Mouse (Mus musculus) kidney, postnatal 0 days (tissue): ENCODE data around the gene Glrx2. TPM values are rescaled to one million over a fixed set of nuclear protein-coding genes. Genes with fewer than 3 reads are reported as not detected.

ENCODE experiments used
- ATAC-seq: fragments of 200-750 bp; cut with Nextera tagmentation; replicated peaks from 2 replicates; pipeline ENCODE4 v1.8.0; 2017; ENCODE audit warnings: low read depth, moderate number of reproducible peaks, moderate TSS enrichment, moderate library complexity; ENCODE audit not compliant: low FRiP score
- DNase-seq: peaks from one replicate; pipeline ENCODE4 v3.0.0-alpha.2; 2016; ENCODE audit warnings: low spot score
- H3K27ac ChIP-seq: fragments of 300-500 bp; sonication (generic); 2 replicates; pipeline ENCODE4 v1.5.1; 2014; ENCODE audit warnings: mild to moderate bottlenecking
- H3K27me3 ChIP-seq: fragments of 300-500 bp; sonication (generic); 2 replicates; pipeline ENCODE4 v1.6.1; 2014; ENCODE audit warnings: low read length, mixed read lengths; ENCODE audit not compliant: insufficient read depth
- H3K36me3 ChIP-seq: fragments of 300-500 bp; sonication (generic); 2 replicates; pipeline ENCODE4 v1.6.1; 2014; ENCODE audit warnings: low read length, mixed read lengths; ENCODE audit not compliant: insufficient read depth
- H3K4me1 ChIP-seq: fragments of 300-500 bp; sonication (generic); replicated peaks from 2 replicates; pipeline ENCODE4 v1.6.1; 2014; ENCODE audit warnings: antibody characterized with exemption, low read length, mixed read lengths; ENCODE audit not compliant: insufficient read depth
- H3K4me2 ChIP-seq: fragments of 300-500 bp; sonication (generic); 2 replicates; pipeline ENCODE4 v1.6.1; 2014; ENCODE audit warnings: mild to moderate bottlenecking, low read length, moderate library complexity, mixed read lengths
- H3K4me3 ChIP-seq: fragments of 300-500 bp; sonication (generic); replicated peaks from 2 replicates; pipeline ENCODE4 v1.5.1; 2014; ENCODE audit warnings: low read depth, low read length
- H3K9ac ChIP-seq: fragments of 300-500 bp; sonication (generic); 2 replicates; pipeline ENCODE4 v1.6.1; 2014; ENCODE audit warnings: low read depth, low read length
- H3K9me3 ChIP-seq: fragments of 300-500 bp; sonication (generic); replicated peaks from 2 replicates; pipeline ENCODE4 v1.6.1; 2016; ENCODE audit warnings: low read length, inconsistent platforms, mixed read lengths
- CTCF ChIP-seq: IDR thresholded peaks from 2 replicates; pipeline ENCODE4 v1.5.1; 2016; ENCODE audit warnings: antibody characterized with exemption, low read depth, mild to moderate bottlenecking, moderate library complexity
- WGBS: fragments of 180-500 bp; shearing (Covaris S2); extraction: QIAGEN DNeasy Blood & Tissue Kit; methylation state at CpG from one replicate; pipeline ENCODE4 v1.1.7; 2014; 5-methylcytosine and 5-hydroxymethylcytosine counted together
- polyA plus RNA-seq: library from polyadenylated mRNA; unstranded; fragments of >200 nt; fragmentation: Nextera tagmentation; extraction: Ambion mirVana; gene quantifications from 2 replicates; pipeline ENCODE4 v1.2.1, GENCODE M21; 2015

Glrx2 gene
- polyA plus RNA-seq, 1 experiment from 2014 or later: 121 TPM

DNA sequence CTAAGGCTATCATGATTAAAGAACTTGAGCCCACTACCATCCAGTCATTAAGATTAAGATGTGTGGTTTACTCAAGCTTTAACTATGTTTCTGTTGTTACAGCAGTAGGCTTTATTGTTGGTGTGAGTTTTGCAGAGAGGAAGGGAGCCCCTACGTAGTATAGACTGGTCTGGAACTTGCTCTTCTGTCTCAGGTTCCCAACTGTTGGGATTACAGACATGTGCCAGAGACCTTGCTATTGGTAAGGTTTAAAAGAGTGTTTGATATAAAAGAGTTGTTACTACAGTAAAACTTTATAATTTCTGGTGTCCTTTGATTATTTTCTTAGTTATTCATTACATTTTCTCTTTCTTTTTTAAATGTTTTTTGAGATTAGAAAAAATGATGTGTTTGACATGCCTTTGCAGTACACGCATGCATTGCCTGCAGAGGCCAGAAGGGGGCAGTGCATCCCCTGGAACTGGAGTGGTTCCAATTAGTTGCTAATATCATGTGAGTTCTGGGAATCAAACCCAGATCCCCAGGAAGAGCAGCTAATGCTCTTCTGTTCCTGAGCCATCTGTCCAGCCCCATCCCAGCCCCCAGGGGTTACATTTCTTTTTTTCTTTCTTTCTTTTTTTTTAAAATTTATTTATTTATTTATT is 72.6 kb downstream of the Glrx2 start:
- H3K27me3 ChIP-seq: no peaks in the 10 kb centered on the region
- H3K9me3 ChIP-seq: no peaks in the 10 kb centered on the region

More for the DNA sequence above, 72.6 kb downstream of the Glrx2 start:
- WGBS: 83% methylated on average over 2 of the region's 2 CpGs
- DNase-seq (no peak), ATAC-seq (no peak)
- H3K36me3 ChIP-seq: 0 out of 2 replicates have a peak, but pooled peaks cover 3% of the 10 kb centered on the region
- no peak overlapping the region for H3K4me2 ChIP-seq
- H3K9ac ChIP-seq: no peak overlapping the region
- H3K4me1 ChIP-seq: no peaks in the 10 kb centered on the region
- no peak overlapping the region for H3K27ac ChIP-seq
- H3K4me3 ChIP-seq: no peak overlapping the region
- peak; percentile 68 for TF ChIP-seq CTCF

Other genes with a start within 250 kb of the Glrx2 start
- gene B3galt2, start 75.7 kb upstream of the Glrx2 start, polyA plus RNA-seq: 0.22 and 0.28 TPM in 2 replicates
- 20.4 TPM in 2 replicates for gene Cdc73, start 13.4 kb upstream of the Glrx2 start, polyA plus RNA-seq
- gene Trove2, start 60.7 kb downstream of the Glrx2 start, polyA plus RNA-seq: 12.4 and 14.1 TPM in 2 replicates
- gene Uchl5, start 60.9 kb downstream of the Glrx2 start, polyA plus RNA-seq: 71.6 and 77.5 TPM in 2 replicates